Mouse (Mus musculus): ENCODE measurements at regions not wholly inside any gene's neighbourhood (a gene's known extent, or its start where the extent isn't known, plus 50 kb on each side); places are given as distances from the start of the nearest gene placed in this dataset.

DNA sequence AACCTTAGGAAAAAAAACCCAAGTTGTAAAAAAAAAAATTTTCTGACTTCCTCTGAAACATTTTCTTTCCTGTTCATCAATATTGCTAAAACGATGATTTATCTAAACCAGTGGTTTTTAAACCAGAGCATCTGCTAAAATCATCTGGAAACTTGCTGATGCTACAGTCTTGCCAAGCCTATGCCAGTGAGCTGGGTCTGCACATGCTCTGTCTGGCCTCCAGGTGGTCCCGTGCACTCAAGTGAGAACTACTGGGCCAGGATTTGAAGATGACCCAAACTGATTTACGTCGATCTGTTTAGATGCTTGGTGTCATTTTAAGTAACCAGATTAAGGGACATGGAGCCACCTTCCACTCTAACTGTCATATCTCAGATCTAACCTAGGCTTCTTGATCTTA, 661.5 kb downstream of the Stpg2 start:
- no peak for DNase-seq (ENCODE audit: low spot score)
- 79% methylated on average over 4 of the region's 4 CpGs for WGBS
- ATAC-seq (ENCODE audit: low read depth), result no peak

DNA sequence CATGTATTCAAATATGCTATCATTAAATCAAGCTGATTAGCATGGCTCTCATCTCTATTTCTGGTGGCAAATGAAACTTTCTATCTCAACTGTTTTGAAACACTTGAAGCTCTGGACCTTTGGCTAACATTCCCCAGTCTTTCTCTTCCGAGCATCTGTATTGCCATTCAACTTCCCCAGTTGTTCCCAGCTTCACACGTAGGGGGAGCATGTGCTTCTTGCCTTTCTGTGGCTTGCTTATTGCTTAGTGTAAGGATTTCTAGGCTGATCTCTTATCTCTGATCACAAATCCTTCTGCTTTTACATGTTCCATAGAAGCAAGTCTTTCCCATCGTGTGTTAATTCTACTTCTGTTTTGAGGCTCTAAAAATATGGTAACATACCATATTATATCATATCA, 662.0 kb downstream of the Stpg2 start:
- Histone ChIP-seq H3K27me3 (replicated peaks; ENCODE audit: control insufficient read depth, insufficient read depth, low read length) (no peaks in the 10 kb centered on the region), H3K9ac (ENCODE audit: low read depth, low read length) (no peak overlapping the region), H3K9me3 (ENCODE audit: control insufficient read depth, low read length) (no peaks in the 10 kb centered on the region), H3K4me2 (ENCODE audit: low read depth, low read length) (no peak overlapping the region), H3K36me3 (ENCODE audit: control insufficient read depth, insufficient read depth, low read length) (no peaks in the 10 kb centered on the region), H3K27ac (replicated peaks; ENCODE audit: low read depth, low read length) (no peak overlapping the region), H3K4me1 (ENCODE audit: control insufficient read depth, insufficient read depth, low read length) (no peaks in the 10 kb centered on the region), H3K4me3 (ENCODE audit: low read depth, low read length) (no peak overlapping the region)
- DNase-seq (ENCODE audit: low spot score) (no peak), ATAC-seq (ENCODE audit: low read depth) (no peak)
- 81% methylated on average over 3 of the region's 3 CpGs for WGBS

More for the DNA sequence above, 661.5 kb downstream of the Stpg2 start:
- no peak overlapping the region for H3K4me2 ChIP-seq (ENCODE audit: low read depth, low read length)
- no peaks in the 10 kb centered on the region for H3K36me3 ChIP-seq (ENCODE audit: control insufficient read depth, insufficient read depth, low read length)
- no peaks in the 10 kb centered on the region for H3K4me1 ChIP-seq (ENCODE audit: control insufficient read depth, insufficient read depth, low read length)
- no peak overlapping the region for H3K27ac ChIP-seq (replicated peaks; ENCODE audit: low read depth, low read length)
- H3K9me3 ChIP-seq (ENCODE audit: control insufficient read depth, low read length), result no peaks in the 10 kb centered on the region
- H3K9ac ChIP-seq (ENCODE audit: low read depth, low read length), result no peak overlapping the region
- H3K27me3 ChIP-seq (replicated peaks; ENCODE audit: control insufficient read depth, insufficient read depth, low read length), result no peaks in the 10 kb centered on the region
- H3K4me3 ChIP-seq (ENCODE audit: low read depth, low read length), result no peak overlapping the region

DNA sequence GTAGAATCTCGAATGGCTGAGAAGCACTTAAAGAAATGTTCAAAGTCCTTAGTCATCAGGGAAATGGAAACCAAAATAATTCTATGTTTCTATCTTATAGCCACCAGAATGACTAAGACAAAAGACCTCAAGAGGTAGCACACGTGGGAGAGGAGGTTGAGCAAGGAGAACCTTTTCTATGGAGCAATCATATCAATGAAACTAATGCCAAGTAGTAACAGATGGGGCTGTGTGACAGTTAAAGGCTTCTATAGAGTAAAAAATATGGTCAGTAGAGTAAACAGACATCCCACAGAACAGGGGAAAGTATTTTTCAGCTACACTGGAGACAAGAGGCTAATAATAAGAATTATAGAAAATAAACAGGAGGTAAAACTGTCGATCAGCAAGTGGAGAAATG, 664.3 kb downstream of the Stpg2 start:
- Histone ChIP-seq H3K27me3 (replicated peaks; ENCODE audit: control insufficient read depth, insufficient read depth, low read length) (no peaks in the 10 kb centered on the region), H3K4me2 (ENCODE audit: low read depth, low read length) (no peak overlapping the region), H3K36me3 (ENCODE audit: control insufficient read depth, insufficient read depth, low read length) (no peaks in the 10 kb centered on the region), H3K4me3 (ENCODE audit: low read depth, low read length) (no peak overlapping the region), H3K4me1 (ENCODE audit: control insufficient read depth, insufficient read depth, low read length) (no peaks in the 10 kb centered on the region), H3K9ac (ENCODE audit: low read depth, low read length) (no peak overlapping the region), H3K9me3 (ENCODE audit: control insufficient read depth, low read length) (0 out of 2 replicates have a peak, but pooled peaks cover 3% of the 10 kb centered on the region), H3K27ac (replicated peaks; ENCODE audit: low read depth, low read length) (no peak overlapping the region)
- WGBS, result 88% methylated on average over 3 of the region's 3 CpGs
- DNase-seq (ENCODE audit: low spot score) (no peak), ATAC-seq (ENCODE audit: low read depth) (no peak)

DNA sequence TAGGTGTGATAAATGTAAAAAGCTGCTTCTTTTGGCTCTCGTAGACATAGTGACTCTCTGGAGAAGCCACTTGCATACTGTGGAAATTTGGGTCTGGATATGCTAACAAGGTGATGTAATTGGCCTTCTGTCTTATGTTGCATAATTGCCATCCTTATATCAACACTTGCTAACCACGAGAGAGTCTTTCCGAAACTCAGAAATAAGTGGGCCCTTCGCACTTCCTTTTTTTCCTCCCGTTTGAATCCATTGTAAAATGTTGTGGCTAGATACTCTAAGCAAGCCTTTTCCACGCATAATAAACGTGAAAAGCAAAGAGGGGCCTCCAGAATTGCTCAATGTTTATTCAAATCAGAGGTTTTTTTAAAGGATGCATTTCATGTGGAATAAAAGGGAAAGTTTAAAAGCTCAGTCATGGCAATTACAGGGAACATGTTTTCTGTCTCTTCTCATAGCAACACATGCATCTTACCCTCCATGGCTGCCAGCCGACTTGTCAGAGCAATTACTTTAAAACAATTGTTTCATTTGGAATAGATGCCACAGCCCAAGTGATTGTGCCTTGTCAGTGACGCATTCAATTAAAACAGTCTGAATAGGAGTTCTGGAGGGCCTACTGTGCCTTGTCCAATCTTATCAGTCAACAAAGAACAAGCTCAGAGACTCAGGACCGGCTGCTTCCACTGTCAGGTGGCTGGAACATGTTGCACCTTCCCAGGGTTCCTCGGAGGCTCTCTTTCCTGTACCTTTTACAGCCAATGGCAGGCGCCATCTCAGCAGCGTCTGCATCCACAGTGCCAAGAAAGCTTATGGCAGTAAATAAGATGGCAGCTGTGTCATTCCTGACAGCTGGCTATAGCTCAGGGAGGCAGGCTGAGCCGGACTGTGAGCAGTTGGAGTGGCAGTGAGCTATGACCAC, 680.7 kb downstream of the Stpg2 start:
- no peaks in the 10 kb centered on the region for H3K36me3 ChIP-seq (ENCODE audit: control insufficient read depth, insufficient read depth, low read length)
- H3K4me2 ChIP-seq (ENCODE audit: low read depth, low read length), result no peak overlapping the region
- H3K4me1 ChIP-seq (ENCODE audit: control insufficient read depth, insufficient read depth, low read length), result peaks cover 5% of the 10 kb centered on the region
- no peak overlapping the region for H3K27ac ChIP-seq (replicated peaks; ENCODE audit: low read depth, low read length)
- no peak overlapping the region for H3K4me3 ChIP-seq (ENCODE audit: low read depth, low read length)
- H3K9ac ChIP-seq (ENCODE audit: low read depth, low read length), result no peak overlapping the region
- DNase-seq (ENCODE audit: low spot score), result peak; percentile 75
- no peaks in the 10 kb centered on the region for H3K27me3 ChIP-seq (replicated peaks; ENCODE audit: control insufficient read depth, insufficient read depth, low read length)
- no peaks in the 10 kb centered on the region for H3K9me3 ChIP-seq (ENCODE audit: control insufficient read depth, low read length)
- 56% methylated on average over 14 of the region's 14 CpGs for WGBS
- ATAC-seq (ENCODE audit: low read depth), result peak; percentile 62; the same call in 1 of the 2 replicates

DNA sequence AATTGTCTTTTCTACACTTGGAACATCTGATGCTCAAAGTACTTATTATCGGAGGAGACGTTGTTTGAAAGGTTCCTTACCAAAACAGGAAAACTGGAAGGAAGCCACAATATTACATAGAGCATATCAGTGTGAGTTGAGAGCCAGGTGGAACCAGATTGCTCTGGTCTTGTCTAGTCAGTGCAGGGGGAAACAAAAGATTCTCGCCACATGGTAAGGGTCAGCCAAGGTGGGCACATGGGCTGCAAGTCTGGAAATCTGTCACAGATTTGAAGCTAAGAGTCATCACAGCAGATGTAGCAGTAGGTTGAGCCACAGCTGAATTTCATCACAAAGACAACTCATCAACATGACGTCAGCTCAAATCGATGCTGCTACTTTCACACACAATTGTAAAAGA, 681.8 kb downstream of the Stpg2 start:
- no peaks in the 10 kb centered on the region for H3K9me3 ChIP-seq (ENCODE audit: control insufficient read depth, low read length)

DNA sequence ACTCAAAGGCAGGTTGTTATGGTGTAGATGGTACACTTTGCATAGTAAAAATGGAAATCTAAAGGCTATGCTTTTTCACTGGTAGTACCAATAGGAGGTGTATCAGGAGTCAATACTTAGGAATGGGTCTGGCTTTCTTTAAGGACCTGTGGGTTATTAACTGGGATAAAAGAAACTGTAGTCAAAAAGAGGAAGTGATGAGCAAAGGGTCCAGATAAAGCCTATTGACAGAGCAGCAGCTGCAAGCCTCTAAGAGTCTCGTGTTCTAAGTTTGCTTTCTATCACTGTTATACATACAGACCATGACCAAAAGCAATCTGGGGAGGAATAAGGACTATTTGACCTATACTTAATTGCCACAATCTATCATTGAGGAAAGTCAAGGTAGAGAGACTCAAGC, 683.0 kb downstream of the Stpg2 start:
- Histone ChIP-seq H3K27me3 (replicated peaks; ENCODE audit: control insufficient read depth, insufficient read depth, low read length) (no peaks in the 10 kb centered on the region), H3K27ac (replicated peaks; ENCODE audit: low read depth, low read length) (no peak overlapping the region), H3K4me1 (ENCODE audit: control insufficient read depth, insufficient read depth, low read length) (peaks cover 5% of the 10 kb centered on the region), H3K4me3 (ENCODE audit: low read depth, low read length) (no peak overlapping the region), H3K4me2 (ENCODE audit: low read depth, low read length) (no peak overlapping the region), H3K9ac (ENCODE audit: low read depth, low read length) (no peak overlapping the region), H3K9me3 (ENCODE audit: control insufficient read depth, low read length) (no peaks in the 10 kb centered on the region), H3K36me3 (ENCODE audit: control insufficient read depth, insufficient read depth, low read length) (no peaks in the 10 kb centered on the region)
- no peak for DNase-seq (ENCODE audit: low spot score)
- no peak for ATAC-seq (ENCODE audit: low read depth)
- 67% methylated on average over 1 of the region's 1 CpGs for WGBS

More for the DNA sequence above, 681.8 kb downstream of the Stpg2 start:
- no peak overlapping the region for H3K4me3 ChIP-seq (ENCODE audit: low read depth, low read length)
- no peak overlapping the region for H3K9ac ChIP-seq (ENCODE audit: low read depth, low read length)
- no peaks in the 10 kb centered on the region for H3K36me3 ChIP-seq (ENCODE audit: control insufficient read depth, insufficient read depth, low read length)
- WGBS, result 63% methylated on average over 5 of the region's 5 CpGs
- DNase-seq (ENCODE audit: low spot score) (peak; percentile 20), ATAC-seq (ENCODE audit: low read depth) (no peak)
- H3K27me3 ChIP-seq (replicated peaks; ENCODE audit: control insufficient read depth, insufficient read depth, low read length), result no peaks in the 10 kb centered on the region
- no peak overlapping the region for H3K27ac ChIP-seq (replicated peaks; ENCODE audit: low read depth, low read length)
- no peak overlapping the region for H3K4me2 ChIP-seq (ENCODE audit: low read depth, low read length)
- H3K4me1 ChIP-seq (ENCODE audit: control insufficient read depth, insufficient read depth, low read length), result peaks cover 5% of the 10 kb centered on the region

DNA sequence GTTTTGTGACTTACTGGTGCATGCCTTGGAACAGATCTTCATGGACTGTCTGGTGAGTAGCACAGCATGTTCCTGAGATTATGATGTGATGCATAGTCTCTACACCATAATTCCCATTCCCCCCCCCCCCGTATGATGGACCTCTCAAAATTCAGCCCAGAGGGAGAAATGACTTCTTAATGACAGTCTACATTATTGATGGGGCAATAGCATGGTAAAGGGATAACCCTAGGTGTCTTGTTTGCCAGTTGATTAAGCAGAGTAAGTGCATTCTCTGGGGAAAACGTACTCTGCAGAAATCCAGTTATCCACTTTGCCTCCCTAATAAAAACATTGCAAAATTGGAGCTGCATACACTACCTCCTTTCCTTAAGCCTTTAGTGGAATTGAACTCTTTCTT, 684.7 kb downstream of the Stpg2 start:
- H3K27me3 ChIP-seq (replicated peaks; ENCODE audit: control insufficient read depth, insufficient read depth, low read length), result no peaks in the 10 kb centered on the region
- ATAC-seq (ENCODE audit: low read depth) (no peak), DNase-seq (ENCODE audit: low spot score) (no peak)
- no peak overlapping the region for H3K9ac ChIP-seq (ENCODE audit: low read depth, low read length)
- no peaks in the 10 kb centered on the region for H3K9me3 ChIP-seq (ENCODE audit: control insufficient read depth, low read length)
- 75% methylated on average over 2 of the region's 2 CpGs for WGBS
- no peaks in the 10 kb centered on the region for H3K36me3 ChIP-seq (ENCODE audit: control insufficient read depth, insufficient read depth, low read length)
- H3K27ac ChIP-seq (replicated peaks; ENCODE audit: low read depth, low read length), result no peak overlapping the region
- peaks cover 5% of the 10 kb centered on the region for H3K4me1 ChIP-seq (ENCODE audit: control insufficient read depth, insufficient read depth, low read length)
- H3K4me2 ChIP-seq (ENCODE audit: low read depth, low read length), result no peak overlapping the region
- H3K4me3 ChIP-seq (ENCODE audit: low read depth, low read length), result no peak overlapping the region

DNA sequence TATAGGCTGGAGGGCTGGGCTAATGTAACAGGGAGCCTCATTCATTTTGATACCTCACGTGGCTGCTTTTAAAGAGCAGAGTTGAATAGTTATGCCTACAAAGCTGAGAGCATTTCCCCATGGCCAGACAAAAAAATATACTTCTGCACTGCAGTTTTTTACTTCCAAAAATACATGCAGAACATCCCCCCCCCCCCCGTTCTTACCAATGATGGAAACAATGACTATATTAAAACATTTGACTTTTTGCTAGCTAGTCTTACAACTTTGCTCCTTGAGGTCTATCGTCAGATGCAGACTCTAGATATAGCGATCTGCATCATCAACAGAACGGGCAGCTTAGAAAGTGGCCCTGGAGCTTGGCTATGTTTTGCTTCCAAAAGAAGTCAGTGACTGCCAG, 692.4 kb downstream of the Stpg2 start:
- ATAC-seq (ENCODE audit: low read depth) (no peak), DNase-seq (ENCODE audit: low spot score) (no peak)
- 76% methylated on average over 5 of the region's 5 CpGs for WGBS
- H3K4me2 ChIP-seq (ENCODE audit: low read depth, low read length), result no peak overlapping the region
- no peak overlapping the region for H3K4me3 ChIP-seq (ENCODE audit: low read depth, low read length)
- no peaks in the 10 kb centered on the region for H3K4me1 ChIP-seq (ENCODE audit: control insufficient read depth, insufficient read depth, low read length)
- H3K27ac ChIP-seq (replicated peaks; ENCODE audit: low read depth, low read length), result no peak overlapping the region
- 0 out of 2 replicates have a peak, but pooled peaks cover 5% of the 10 kb centered on the region for H3K9me3 ChIP-seq (ENCODE audit: control insufficient read depth, low read length)
- no peak overlapping the region for H3K9ac ChIP-seq (ENCODE audit: low read depth, low read length)
- H3K27me3 ChIP-seq (replicated peaks; ENCODE audit: control insufficient read depth, insufficient read depth, low read length), result no peaks in the 10 kb centered on the region
- no peaks in the 10 kb centered on the region for H3K36me3 ChIP-seq (ENCODE audit: control insufficient read depth, insufficient read depth, low read length)

DNA sequence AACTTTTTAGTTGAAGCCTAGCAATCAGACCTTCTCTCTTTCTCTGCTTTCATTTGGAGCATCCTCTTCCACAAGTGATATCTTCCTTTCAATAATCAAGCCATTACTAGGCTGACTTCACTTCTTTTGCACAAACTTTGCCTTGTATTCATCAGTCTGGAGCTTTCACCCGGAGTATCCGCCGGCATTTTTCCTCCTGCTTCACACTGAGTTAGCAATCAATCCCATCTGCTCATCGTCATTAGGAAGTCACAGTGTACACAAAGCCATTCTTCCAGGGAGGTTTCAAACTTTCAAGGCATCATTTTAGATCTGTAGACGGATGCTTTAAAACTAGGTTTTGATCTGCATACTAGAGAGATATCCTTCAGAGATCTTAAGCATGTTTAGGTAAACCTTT, 693.7 kb downstream of the Stpg2 start:
- Histone ChIP-seq H3K36me3 (ENCODE audit: control insufficient read depth, insufficient read depth, low read length) (no peaks in the 10 kb centered on the region), H3K27me3 (replicated peaks; ENCODE audit: control insufficient read depth, insufficient read depth, low read length) (no peaks in the 10 kb centered on the region), H3K4me2 (ENCODE audit: low read depth, low read length) (no peak overlapping the region), H3K27ac (replicated peaks; ENCODE audit: low read depth, low read length) (no peak overlapping the region), H3K4me1 (ENCODE audit: control insufficient read depth, insufficient read depth, low read length) (no peaks in the 10 kb centered on the region), H3K4me3 (ENCODE audit: low read depth, low read length) (no peak overlapping the region), H3K9me3 (ENCODE audit: control insufficient read depth, low read length) (0 out of 2 replicates have a peak, but pooled peaks cover 5% of the 10 kb centered on the region), H3K9ac (ENCODE audit: low read depth, low read length) (no peak overlapping the region)
- no peak for ATAC-seq (ENCODE audit: low read depth)
- 23% methylated on average over 5 of the region's 5 CpGs for WGBS
- DNase-seq (ENCODE audit: low spot score), result no peak

Measured in embryonic facial prominence, embryonic 14.5 days (tissue).